Mouse (Mus musculus) lung, postnatal 14 days (tissue): ENCODE data around the gene Zfp467.

ENCODE experiments used
- DNase-seq: peaks from one replicate; pipeline ENCODE4 v3.0.0; 2021

Zfp467 gene

DNA sequence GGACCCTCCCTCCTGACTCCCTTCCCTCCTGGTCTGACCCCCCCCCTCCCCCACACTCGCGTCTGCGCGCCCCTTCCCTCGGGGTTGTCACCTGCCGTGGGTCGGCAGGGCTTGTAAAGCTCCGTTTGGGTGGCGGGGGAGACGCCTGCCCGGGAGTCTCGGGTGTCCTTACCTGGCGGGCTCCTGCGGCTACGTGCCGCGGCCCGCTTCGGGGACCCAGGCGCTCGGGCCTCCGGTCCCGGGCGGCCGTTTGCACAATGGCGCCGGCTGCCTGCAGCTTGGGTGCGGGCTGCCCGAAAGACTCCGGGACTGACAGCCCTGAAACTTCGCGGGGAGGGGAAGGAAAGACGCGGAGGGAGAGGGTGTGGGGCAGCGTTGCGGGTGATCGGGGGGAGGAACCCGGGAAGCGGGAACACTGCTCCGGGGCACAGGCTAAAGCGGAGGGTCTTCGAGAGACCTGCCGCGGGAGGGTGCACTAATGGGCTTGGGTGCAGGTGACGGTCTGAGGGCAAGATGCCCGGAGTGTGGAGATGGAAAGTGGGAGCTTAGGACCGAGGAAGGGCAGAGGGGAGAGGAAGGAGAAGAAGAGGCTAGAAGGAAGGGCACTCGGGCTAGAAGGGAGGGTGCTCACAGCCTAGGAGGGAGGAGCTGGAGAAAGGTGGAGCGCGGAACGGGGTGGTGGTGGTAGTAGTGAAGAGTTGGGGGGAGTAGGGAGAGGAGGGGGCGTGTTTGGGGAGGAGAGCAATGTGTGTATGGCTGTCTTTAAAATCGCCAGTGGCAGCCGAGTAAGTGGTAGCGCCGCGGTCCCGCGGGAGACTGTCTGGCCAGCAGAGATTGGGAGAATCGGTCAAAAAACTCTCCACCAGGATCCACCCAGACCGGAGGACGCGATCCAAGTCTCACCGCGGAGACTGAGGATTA lies at the start of gene Zfp467:
Gene Zfp467, minus strand, starts transcription at position 645 of the 921 bp plus-strand sequence.
- DNase-seq: peak; percentile 62

DNA sequence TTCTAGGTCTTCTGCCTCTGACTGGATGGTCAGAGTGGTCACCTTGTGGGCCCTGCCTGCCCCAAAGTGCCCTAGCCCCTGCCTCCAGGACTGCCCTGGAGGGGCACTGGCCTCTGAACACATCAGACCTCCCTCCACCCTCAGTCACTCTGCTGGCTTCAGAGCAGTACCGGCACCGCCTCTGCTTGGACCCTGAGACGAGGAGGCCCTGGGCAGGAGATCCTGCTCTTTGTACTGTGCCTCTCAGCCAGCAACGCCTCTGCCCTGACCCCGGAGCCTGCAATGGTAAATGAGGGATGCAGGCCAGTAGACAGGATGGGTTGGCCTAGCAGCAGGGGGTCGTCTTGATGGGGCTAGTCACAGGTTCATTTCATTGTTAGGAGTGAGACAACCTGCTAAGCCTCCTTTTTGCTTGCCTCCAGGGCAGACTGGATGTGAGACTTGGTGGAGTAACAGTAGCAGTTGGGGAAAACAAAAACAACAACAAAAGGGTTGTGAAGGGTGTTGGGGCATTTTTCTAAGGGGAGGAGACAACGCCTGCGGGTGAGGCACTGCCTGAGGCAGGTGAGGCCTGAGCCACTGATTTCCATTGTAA lies 47.6 kb upstream of the Zfp467 start:
- no peak for DNase-seq

DNA sequence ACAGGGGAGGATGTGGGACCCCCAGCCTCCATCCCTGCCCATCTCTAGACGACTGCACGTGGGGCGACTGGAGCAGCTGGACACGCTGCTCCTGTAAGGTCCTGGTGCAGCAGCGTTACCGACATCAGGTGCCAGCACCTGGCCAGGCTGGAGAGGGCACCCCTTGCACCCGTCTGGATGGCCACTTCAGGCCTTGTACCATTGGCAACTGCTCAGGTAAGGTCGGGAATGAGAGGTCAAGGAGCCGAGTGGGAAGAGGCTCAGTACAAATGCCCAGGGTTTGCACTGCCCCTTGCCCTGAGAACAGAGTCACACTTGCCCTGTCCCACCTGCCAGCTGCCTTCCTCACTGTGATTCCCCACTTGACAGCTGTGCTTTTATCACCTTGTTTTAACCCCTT lies 45.7 kb upstream of the Zfp467 start:
- peak; percentile 32 for DNase-seq

DNA sequence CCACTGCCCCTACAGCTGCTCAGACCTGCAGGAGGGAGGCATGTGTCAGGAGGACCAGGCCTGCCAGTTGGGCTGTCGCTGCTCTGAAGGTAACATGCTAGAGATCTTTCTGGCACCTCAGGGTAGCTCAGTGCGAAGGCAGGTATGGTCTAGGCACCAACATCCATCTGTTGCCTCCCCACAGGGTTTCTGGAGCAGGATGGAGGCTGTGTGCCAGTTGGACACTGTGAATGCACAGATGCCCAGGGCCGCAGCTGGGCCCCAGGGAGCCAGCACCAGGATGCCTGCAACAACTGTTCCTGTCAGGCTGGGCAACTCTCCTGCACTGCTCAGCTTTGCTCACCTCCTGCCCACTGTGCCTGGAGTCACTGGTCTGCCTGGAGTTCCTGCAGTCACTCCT lies 44.1 kb upstream of the Zfp467 start:
- DNase-seq: no peak

DNA sequence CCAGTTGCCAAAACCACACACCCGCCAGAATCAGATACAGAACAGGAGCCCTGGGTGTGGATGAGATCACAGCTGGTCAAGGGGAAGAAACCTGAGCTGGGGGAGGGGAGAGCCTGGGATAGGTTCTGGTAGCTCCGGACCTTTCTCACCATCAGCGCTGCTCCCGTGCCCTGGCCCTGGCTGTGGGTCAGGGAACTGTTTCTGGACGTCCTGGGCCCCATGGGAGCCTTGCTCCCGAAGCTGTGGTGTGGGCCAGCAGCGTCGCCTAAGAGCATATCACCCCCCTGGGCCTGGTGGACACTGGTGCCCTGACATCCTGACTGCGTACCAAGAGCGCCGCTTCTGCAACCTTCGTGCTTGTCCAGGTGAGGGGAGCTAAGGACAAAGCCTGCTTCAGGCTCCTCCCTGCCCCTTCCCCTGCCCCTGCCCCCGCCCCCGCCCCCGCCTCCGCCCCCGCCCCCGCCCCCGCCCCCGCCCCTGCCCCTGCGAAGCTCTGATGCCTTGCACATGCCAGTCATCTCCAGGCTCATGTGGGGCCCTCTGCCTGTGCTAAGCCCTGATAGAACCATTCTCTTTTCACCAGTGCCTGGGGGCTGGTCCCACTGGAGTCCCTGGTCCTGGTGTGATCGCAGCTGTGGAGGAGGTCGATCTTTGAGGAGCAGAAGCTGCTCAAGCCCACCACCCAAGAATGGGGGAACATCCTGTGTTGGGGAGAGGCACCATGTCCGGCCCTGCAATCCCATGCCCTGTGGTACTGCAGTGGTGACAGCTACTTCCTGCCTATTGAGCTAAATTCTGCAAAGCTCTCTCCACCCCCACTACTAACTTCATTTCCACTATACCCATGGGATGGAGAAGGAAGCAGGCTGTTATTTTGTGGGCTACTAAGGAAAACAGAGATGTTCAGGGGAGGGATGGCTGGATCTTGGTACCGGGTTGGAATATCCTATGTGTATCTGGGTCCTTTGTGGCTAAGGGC lies 42.4 kb upstream of the Zfp467 start:
- no peak for DNase-seq

DNA sequence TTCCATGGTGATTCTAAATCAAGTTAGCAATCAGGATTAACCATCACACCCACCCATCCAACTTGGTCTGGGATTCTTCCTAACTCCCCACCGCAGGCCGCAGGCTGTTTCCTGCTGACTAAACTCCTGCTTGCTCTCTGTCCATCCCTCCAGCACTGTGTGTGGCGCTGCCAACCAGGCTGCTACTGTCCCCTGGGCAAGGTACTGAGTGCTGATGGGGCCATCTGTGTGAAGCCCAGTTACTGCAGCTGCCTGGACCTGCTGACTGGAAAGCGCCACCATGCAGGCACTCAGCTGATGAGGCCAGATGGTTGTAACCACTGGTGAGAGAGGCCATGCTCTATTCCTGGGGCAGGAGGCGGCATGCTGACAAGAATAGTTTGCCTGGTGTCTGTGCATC lies 36.9 kb upstream of the Zfp467 start:
- no peak for DNase-seq

DNA sequence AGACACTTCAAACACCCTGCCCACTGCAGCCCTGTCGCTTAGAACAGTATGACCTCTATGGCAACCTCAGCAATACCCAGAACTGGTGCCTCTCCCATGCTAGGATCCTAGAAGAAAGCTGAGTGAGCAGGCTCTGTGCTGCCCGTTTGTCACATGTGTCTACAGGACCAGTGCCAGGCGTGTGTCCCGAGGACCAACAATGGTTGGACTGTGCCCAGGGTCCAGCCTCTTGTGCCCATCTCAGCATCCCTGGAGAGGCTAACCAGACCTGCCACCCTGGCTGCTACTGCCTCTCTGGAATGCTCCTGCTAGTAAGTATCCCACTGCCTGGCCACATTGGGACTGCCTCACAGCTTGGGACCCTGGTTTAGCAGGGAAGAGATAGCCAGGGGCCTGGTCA lies 32.8 kb upstream of the Zfp467 start:
- no peak for DNase-seq

DNA sequence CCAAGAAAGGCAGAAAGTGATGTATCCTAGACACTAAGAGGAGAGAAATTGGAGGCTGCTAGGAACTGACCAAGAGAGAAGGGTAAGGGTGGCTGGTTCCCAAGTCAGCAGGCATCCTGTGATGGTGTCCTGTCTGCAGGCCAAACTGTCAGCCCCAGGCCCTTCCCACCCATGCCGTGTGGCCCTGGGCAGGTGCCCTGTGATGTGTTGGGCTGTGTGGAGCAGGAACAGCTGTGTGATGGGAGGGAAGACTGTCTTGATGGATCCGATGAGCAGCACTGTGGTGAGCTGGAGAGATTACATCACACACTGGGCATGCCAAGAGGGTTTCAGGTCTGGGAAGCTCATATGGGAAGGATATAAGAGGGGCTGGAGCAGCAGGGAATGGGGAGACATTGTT lies 25.1 kb upstream of the Zfp467 start:
- no peak for DNase-seq

DNA sequence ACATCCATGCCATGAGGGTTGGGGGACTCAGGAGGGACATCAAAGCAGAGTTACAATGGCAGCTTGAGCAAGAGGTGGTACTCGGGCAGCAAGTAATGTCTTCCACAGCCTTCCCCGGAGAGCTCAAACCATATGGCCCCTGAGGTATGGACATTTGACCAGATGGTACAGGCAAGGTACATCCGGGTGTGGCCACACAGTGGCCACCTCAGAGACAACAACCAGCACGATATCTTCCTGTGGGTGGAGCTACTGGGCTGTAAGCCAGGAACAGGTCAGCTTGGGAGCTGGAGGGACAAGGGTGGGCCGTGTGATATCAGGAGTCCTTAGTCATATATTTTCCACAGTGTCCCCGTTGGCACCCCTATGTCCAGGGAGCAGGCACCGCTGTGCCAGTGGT lies 21.9 kb upstream of the Zfp467 start:
- DNase-seq: no peak

DNA sequence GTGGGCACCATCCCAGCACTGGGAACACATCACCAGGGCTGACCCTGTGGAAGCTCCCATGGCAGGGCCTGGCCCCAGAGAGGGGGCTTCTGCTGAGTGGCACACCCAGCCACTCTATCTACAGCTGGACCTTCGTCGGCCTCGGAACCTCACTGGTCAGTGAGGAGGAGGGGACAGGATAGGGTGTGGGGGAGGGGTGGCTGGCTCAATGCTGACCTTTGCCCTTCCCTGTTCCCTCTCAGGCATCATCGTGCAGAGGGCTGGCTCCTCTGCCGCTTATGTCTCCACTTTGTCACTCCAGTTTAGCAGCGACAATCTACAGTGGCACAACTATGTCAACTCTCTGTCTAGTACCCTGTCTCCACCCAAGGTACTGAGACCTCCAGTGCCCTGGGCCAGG lies 21.1 kb upstream of the Zfp467 start:
- DNase-seq: no peak

DNA sequence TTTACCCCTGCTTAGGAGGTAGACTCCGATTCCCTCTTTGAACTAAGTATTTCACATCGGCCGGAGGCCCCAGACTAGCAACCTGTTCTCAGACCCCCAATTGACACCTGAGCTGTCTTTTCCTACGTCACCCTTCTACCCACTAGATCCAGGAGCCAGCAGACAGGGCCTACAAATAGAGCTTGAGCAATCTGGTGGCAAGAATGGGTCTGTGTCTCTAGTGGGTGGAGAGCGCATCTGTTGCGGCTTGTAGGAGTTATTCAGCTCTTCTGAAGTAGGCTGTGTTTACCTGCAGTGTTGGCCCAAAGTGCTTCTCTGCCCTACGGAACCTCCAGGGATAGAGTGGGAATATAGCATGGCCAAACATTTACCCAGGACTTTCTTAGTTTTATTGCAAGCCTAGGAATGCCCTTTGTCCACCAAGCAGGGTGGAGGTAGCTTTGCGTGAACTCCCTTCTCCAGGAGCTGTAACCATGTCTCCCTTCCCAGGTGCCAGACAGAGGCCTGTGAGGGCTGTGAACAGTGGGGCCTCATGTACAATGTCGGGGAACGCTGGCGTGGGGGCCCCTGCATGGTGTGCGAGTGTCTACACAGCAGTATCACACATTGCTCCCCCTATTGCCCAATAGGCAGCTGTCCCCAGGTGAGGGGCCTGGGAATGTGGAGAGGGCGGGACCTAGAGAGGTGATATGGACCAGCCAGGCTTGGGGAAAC lies 19.5 kb upstream of the Zfp467 start:
- no peak for DNase-seq

DNA sequence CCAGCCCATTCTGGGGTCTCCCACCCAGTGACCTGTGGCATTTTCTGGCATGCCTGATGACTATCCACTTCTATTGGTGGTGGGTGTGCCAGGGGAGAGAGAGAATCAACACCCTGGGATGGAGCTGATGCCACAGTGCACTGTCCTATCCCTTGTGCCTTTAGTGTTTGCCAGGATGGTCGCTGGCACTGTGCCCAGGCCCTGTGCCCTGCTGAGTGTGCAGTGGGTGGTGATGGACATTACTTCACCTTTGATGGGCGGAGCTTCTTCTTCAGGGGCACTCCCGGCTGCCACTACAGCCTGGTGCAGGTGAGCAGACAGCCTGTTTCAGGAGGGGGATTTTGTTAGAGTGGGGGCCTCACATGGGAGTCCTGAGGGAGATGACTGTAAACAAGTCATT lies 7.1 kb upstream of the Zfp467 start:
- no peak for DNase-seq

DNA sequence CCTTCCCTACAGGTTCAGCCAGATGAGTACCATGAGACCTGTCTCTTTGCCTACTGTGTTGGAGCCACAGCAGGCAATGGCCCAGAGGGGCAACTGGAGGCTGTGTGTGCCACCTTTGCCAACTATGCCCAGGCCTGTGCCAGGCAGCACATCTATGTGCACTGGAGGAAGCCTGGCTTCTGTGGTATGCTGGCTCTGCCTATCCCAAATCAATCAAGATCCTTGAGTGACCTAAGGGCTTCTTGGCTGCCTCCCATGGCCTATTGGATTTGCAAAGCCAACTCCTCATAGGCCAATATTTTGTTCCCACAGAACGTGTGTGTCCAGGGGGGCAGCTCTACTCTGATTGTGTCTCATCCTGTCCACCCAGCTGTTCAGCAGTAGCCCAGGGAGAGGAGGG lies 6.5 kb upstream of the Zfp467 start:
- no peak for DNase-seq

DNA sequence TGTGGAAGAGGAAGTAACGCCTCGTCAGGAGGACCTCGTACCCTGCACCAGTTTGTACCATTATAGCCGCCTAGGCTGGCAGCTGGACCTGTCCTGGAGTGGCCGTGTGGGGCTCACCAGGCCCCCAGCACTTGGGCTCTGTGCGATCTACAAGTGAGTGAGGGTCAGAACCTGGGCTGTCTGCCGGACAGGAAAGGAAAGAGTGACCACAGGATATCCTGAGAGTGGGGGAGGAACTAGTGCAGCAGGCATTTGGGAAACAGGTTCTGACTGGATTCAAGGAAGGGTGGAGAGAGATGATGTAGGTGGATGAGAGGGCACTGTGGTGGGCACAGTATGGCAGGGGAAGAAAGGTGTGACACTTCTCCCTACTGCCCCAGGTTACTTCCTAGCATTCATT lies 2.9 kb upstream of the Zfp467 start:
- DNase-seq: no peak

DNA sequence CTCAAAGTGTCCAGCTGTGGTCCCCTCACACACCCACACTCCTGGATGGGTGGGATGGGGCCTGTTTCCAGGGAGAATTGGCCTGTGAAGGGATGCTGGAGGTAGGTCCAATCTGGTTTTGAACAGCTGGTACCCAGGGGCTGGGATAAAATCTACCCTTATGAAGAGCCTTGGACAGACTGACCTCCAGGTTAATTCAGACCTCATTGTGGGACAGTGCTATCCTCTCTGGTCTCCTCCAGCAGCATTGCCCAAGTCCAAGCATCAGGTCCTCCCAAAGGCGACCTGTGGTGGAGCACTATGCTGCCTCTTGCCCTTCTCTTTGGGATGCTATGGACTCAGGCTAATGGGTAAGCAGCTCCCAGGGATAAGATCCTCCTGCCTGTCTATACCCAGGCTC lies 2.3 kb upstream of the Zfp467 start, which contains the start of gene Sspo:
Gene Sspo, plus strand, starts transcription at position 301 of the 400 bp plus-strand sequence.
- DNase-seq: no peak

DNA sequence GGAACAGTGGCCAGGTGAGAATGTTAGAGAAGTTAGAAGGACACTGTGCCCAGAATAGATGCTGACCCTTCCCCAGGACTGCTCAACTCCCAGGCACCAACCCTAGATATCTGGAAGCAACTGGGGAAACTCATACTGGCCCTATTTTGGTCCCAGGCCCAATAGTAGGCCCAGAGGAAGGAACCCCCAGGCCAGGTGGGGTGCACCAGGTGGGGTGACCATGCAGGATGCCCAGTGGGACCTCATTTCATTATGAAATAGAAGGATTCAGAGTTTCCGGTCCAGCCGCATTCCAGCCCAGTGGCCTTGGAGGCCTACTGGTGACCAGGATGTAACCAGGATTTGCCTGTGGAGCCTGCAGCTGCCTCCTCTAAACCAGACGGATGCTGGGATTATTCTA lies 1.3 kb upstream of the Zfp467 start:
- no peak for DNase-seq

DNA sequence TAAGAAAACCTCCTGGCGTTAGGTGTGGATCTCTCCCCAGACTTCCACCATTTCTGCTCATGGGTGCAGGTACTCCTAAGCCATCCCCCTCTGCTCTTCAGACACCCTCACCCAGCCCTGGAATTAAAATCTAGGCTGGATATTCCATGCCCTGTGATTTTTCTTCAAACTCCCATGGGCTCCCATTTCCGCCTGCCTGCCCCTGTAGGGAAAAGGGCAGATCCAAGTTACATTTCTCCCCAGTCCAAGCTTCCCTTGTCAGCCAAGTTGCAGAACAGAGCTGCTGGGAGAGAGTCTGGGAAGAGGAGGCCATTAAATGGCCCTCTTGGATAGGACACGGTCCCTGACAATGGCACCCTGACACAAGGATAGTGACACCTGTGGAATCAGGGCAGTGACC lies 631 bp upstream of the Zfp467 start:
- no peak for DNase-seq

DNA sequence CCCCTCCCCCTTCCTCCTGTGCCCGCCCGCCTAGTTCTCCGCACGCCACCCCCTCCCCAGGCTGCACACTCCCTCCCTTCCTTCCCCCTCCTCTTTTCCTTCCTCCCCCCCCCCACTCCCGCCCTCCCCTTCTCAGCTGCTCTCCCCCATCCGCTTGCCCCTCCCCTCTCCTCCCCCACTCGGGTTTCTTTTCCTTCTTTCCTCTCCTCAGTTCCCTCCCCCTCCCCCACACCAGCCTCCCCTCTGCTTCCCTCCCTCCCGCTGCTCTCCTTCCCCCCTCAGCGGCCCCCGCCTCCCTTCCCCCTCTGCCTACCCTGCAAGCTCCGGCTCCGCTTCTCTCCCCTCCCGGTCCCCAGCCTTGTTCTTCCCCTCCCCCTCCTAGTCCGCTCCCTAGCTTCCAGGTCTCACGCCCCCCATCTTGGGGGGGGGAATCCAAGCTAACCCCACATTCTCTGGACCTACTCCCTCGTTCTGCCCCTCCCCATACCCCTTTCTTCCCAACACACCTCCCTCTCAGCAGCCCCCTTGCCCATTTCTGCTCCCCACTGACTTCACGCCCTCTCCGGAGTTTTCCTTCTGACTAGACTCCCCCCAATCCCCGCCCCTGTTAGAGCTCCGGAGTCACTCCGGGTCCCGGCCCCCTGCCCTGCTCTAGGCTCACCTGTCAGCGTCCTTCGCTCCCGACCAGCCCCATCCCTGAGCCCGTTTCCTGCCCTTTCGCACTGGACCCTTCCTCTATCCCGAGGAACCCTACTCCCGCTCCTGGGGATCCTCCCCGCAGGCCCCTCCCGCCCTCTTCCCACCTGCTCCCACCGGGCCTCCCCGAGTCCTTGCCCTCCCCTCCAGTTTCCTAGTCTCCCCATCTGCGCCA lies 1.1 kb downstream of the Zfp467 start:
- DNase-seq: peak; percentile 86

DNA sequence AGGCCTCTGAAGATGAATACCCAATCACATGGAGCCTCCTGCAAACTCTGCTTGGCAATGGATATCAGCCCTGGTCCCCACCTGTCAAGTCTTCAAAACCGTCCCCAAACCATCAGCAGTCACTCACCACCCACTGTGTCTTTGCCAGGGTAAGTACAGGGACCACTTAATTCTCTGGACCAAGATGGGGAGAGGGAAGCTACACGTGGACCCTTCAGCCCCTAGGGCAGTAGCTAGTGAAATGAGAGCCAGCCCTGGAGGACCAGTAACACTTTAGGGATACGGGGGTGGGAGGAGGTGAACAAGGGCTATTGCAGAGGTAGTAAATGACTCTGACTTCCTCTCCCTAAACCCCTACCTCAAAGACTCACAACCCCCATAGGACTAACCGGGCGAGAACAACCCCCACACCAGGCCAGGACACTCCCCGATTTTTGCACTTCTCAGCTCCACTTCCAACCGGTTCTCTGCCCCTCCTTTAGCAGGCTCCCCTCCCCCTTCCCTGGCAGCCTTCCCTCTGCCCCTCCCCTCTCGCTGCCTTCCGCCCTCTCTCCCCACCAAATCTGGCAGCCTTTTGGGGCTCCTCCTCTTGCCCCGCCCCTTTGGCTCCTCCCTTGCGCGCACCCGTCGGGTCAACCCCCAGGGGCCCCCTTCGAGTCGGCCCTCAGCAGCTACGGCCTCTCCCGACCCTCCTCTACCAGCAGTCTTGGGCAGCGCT lies 1.9 kb downstream of the Zfp467 start:
- DNase-seq: peak; percentile 98

DNA sequence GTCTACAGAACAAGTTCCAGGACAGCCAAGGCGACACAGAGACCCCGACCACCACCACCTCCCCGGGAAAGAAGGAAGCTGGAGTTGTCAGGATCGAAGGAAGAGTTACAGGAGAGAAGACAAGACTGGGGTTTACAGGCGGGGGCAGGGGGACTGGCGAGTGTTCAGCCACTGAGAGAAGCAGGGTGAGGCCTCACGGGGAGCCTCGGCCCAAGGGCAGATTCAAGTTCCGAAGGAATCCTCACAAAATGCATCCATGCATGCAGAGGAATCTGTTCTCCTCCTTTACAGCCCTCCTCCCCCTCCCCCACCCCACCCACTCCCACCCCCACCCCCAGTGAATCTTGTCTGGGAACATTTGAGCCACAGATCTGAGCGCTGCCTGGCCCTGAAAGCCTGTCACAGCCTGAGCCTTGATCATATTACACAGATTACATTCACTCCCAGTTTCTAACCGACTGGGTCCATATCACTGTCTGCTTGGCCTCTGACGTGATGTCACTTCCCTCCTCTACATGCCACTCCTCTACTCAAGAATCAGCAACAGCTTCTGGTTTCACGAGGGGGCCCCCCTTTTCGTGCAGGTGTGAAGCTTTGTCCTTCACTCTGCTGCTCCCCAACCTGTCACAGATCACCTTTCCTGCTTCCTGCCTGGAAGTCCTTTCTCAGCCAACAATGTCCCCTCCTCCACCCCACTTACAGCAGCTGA lies 5.2 kb downstream of the Zfp467 start:
- no peak for DNase-seq
